Mouse (Mus musculus) stomach, postnatal 0 days (tissue): ENCODE measurements at regions not wholly inside any gene's neighbourhood (a gene's known extent, or its start where the extent isn't known, plus 50 kb on each side); places are given as distances from the start of the nearest gene placed in this dataset.

Experiments used
- CTCF ChIP-seq: IDR thresholded peaks from 2 replicates; pipeline ENCODE4 v1.5.1; 2016; ENCODE audit warnings: antibody characterized with exemption, low read depth, mild to moderate bottlenecking, moderate library complexity
- EP300 ChIP-seq: optimal IDR thresholded peaks from 2 replicates; pipeline ENCODE3; 2016; ENCODE audit warnings: antibody characterized with exemption

DNA sequence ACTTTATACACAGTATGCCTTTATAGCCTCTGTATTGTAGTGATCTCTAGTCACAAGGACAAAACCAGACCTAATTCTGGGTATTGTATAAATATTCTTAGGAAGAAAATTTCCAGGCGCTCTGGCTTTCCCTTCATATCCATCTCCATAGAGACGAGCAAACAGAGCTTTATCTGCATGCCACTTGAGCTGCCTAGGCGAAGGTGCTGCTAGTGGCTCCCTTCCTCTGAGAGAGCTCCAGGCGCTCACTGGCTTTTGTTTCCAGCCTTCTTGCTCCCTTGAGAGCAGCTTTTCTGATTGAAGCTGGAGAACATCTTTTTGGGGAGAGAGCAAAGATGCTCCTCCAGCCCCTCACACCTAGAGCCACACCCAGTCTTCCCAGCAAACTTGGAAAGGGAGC, 114.0 kb upstream of the Rmdn2 start:
- no peak for TF ChIP-seq CTCF
- TF ChIP-seq EP300, result no peak
